Mouse (Mus musculus): ENCODE results near the gene Fam19a1. TPM values are rescaled to one million over a fixed set of nuclear protein-coding genes. Genes with fewer than 3 reads are reported as not detected.

Fam19a1 gene
- total and polyA plus RNA-seq, 2 experiments from 2014 or later = 15.7 to 23.6 TPM

GRCm38 (mm10) chr6:96439419-96439818 is 326.5 kb downstream of the Fam19a1 start:
- no peak overlapping the region for H3K4me2 ChIP-seq (ENCODE audit: low read depth, low read length, poor library complexity, severe bottlenecking)
- no peak overlapping the region for H3K4me3 ChIP-seq (ENCODE audit: low read depth, low read length)
- TF ChIP-seq CTCF (IDR thresholded peaks at IDR 0.05) = no peak
- no peaks in the 10 kb centered on the region for H3K9me3 ChIP-seq (ENCODE audit: low read length)
- no peak for ATAC-seq (ENCODE audit: low FRiP score)
- H3K36me3 ChIP-seq (ENCODE audit: insufficient read depth, low read length) = no peaks in the 10 kb centered on the region
- WGBS = 76% methylated on average over 2 of the region's 2 CpGs
- no peak for DNase-seq (ENCODE audit: low spot score)
- H3K9ac ChIP-seq (replicated peaks; ENCODE audit: low read length, poor library complexity, severe bottlenecking) = no peak overlapping the region
- no peaks in the 10 kb centered on the region; the same call in 1 of the 2 replicates for H3K4me1 ChIP-seq (ENCODE audit: insufficient read depth, low read length)
- H3K27ac ChIP-seq (ENCODE audit: low read depth, low read length) = no peak overlapping the region
- no peaks in the 10 kb centered on the region for H3K27me3 ChIP-seq (ENCODE audit: insufficient read depth, low read length)

- ATAC-seq (ENCODE audit: low FRiP score) (no peak), DNase-seq (ENCODE audit: low spot score) (no peak)
- WGBS = 96% methylated on average over 3 of the region's 3 CpGs
- no peak overlapping the region for H3K27ac ChIP-seq (ENCODE audit: low read depth, low read length)
- no peak for TF ChIP-seq CTCF (IDR thresholded peaks at IDR 0.05)
- no peaks in the 10 kb centered on the region for H3K9me3 ChIP-seq (ENCODE audit: low read length)
- H3K4me3 ChIP-seq (ENCODE audit: low read depth, low read length) = no peak overlapping the region
- no peaks in the 10 kb centered on the region for H3K36me3 ChIP-seq (ENCODE audit: insufficient read depth, low read length)
- H3K9ac ChIP-seq (replicated peaks; ENCODE audit: low read length, poor library complexity, severe bottlenecking) = no peak overlapping the region
- no peaks in the 10 kb centered on the region for H3K27me3 ChIP-seq (ENCODE audit: insufficient read depth, low read length)
- H3K4me1 ChIP-seq (ENCODE audit: insufficient read depth, low read length) = no peaks in the 10 kb centered on the region; the same call in 1 of the 2 replicates
- H3K4me2 ChIP-seq (ENCODE audit: low read depth, low read length, poor library complexity, severe bottlenecking) = no peak overlapping the region
Measured at GRCm38 (mm10) chr6:96441971-96442370, 329.0 kb downstream of the Fam19a1 start.

GRCm38 (mm10) chr6:96447466-96447865 is 334.5 kb downstream of the Fam19a1 start:
- Histone ChIP-seq H3K36me3 (ENCODE audit: insufficient read depth, low read length) (no peaks in the 10 kb centered on the region), H3K27me3 (ENCODE audit: insufficient read depth, low read length) (no peaks in the 10 kb centered on the region), H3K4me2 (ENCODE audit: low read depth, low read length, poor library complexity, severe bottlenecking) (no peak overlapping the region), H3K9ac (replicated peaks; ENCODE audit: low read length, poor library complexity, severe bottlenecking) (no peak overlapping the region), H3K4me1 (ENCODE audit: insufficient read depth, low read length) (no peaks in the 10 kb centered on the region; the same call in 1 of the 2 replicates), H3K27ac (ENCODE audit: low read depth, low read length) (no peak overlapping the region), H3K9me3 (ENCODE audit: low read length) (no peaks in the 10 kb centered on the region), H3K4me3 (ENCODE audit: low read depth, low read length) (no peak overlapping the region)
- DNase-seq (ENCODE audit: low spot score) (peak; percentile 27), ATAC-seq (ENCODE audit: low FRiP score) (no peak)
- no peak for TF ChIP-seq CTCF (IDR thresholded peaks at IDR 0.05)
- 80% methylated on average over 4 of the region's 4 CpGs for WGBS

- no peaks in the 10 kb centered on the region for H3K9me3 ChIP-seq (ENCODE audit: low read length)
- H3K9ac ChIP-seq (replicated peaks; ENCODE audit: low read length, poor library complexity, severe bottlenecking) = no peak overlapping the region
- no peaks in the 10 kb centered on the region for H3K36me3 ChIP-seq (ENCODE audit: insufficient read depth, low read length)
- no peak overlapping the region for H3K27ac ChIP-seq (ENCODE audit: low read depth, low read length)
- no peaks in the 10 kb centered on the region for H3K4me1 ChIP-seq (ENCODE audit: insufficient read depth, low read length)
- DNase-seq (ENCODE audit: low spot score) = no peak
- H3K4me2 ChIP-seq (ENCODE audit: low read depth, low read length, poor library complexity, severe bottlenecking) = no peak overlapping the region
- H3K27me3 ChIP-seq (ENCODE audit: insufficient read depth, low read length) = no peaks in the 10 kb centered on the region
- 67% methylated on average over 1 of the region's 1 CpGs for WGBS
- TF ChIP-seq CTCF (IDR thresholded peaks at IDR 0.05) = no peak
- no peak for ATAC-seq (ENCODE audit: low FRiP score)
- no peak overlapping the region for H3K4me3 ChIP-seq (ENCODE audit: low read depth, low read length)
Measured at GRCm38 (mm10) chr6:96456266-96456665, 343.3 kb downstream of the Fam19a1 start.

GRCm38 (mm10) chr6:96457590-96458259 is 344.8 kb downstream of the Fam19a1 start:
- TF ChIP-seq CTCF (IDR thresholded peaks at IDR 0.05) = no peak
- no peaks in the 10 kb centered on the region for H3K4me1 ChIP-seq (ENCODE audit: insufficient read depth, low read length)
- 53% methylated on average over 6 of the region's 6 CpGs for WGBS
- H3K4me2 ChIP-seq (ENCODE audit: low read depth, low read length, poor library complexity, severe bottlenecking) = no peak overlapping the region
- H3K36me3 ChIP-seq (ENCODE audit: insufficient read depth, low read length) = no peaks in the 10 kb centered on the region
- no peak overlapping the region for H3K27ac ChIP-seq (ENCODE audit: low read depth, low read length)
- DNase-seq (ENCODE audit: low spot score) (no peak), ATAC-seq (ENCODE audit: low FRiP score) (no peak)
- no peak overlapping the region for H3K9ac ChIP-seq (replicated peaks; ENCODE audit: low read length, poor library complexity, severe bottlenecking)
- no peaks in the 10 kb centered on the region for H3K27me3 ChIP-seq (ENCODE audit: insufficient read depth, low read length)
- H3K9me3 ChIP-seq (ENCODE audit: low read length) = no peaks in the 10 kb centered on the region
- no peak overlapping the region for H3K4me3 ChIP-seq (ENCODE audit: low read depth, low read length)

GRCm38 (mm10) chr6:96459041-96459440 is 346.1 kb downstream of the Fam19a1 start:
- Histone ChIP-seq H3K4me1 (ENCODE audit: insufficient read depth, low read length) (no peaks in the 10 kb centered on the region), H3K27me3 (ENCODE audit: insufficient read depth, low read length) (no peaks in the 10 kb centered on the region), H3K9me3 (ENCODE audit: low read length) (no peaks in the 10 kb centered on the region), H3K4me2 (ENCODE audit: low read depth, low read length, poor library complexity, severe bottlenecking) (no peak overlapping the region), H3K36me3 (ENCODE audit: insufficient read depth, low read length) (no peaks in the 10 kb centered on the region), H3K9ac (replicated peaks; ENCODE audit: low read length, poor library complexity, severe bottlenecking) (no peak overlapping the region), H3K4me3 (ENCODE audit: low read depth, low read length) (no peak overlapping the region), H3K27ac (ENCODE audit: low read depth, low read length) (no peak overlapping the region)
- no peak for ATAC-seq (ENCODE audit: low FRiP score)
- WGBS = 73% methylated on average over 4 of the region's 4 CpGs
- TF ChIP-seq CTCF (IDR thresholded peaks at IDR 0.05) = no peak
- no peak for DNase-seq (ENCODE audit: low spot score)
